Mouse (Mus musculus) kidney, postnatal 0 days (tissue): ENCODE measurements around the gene Krt5. TPM values are rescaled to one million over a fixed set of nuclear protein-coding genes. Genes with fewer than 3 reads are reported as not detected.
"Not testable (repeated sequence)": the region's sequence is repeated elsewhere in the genome, so short reads cannot be mapped to it uniquely, and the experiment has no call there.

Experiments used
- ATAC-seq: fragments of 200-750 bp; cut with Nextera tagmentation; replicated peaks from 2 replicates; pipeline ENCODE4 v1.8.0; 2017; ENCODE audit warnings: low read depth, moderate number of reproducible peaks, moderate TSS enrichment, moderate library complexity; ENCODE audit not compliant: low FRiP score
- DNase-seq: peaks from one replicate; pipeline ENCODE4 v3.0.0-alpha.2; 2016; ENCODE audit warnings: low spot score
- H3K27ac ChIP-seq: fragments of 300-500 bp; sonication (generic); 2 replicates; pipeline ENCODE4 v1.5.1; 2014; ENCODE audit warnings: mild to moderate bottlenecking
- H3K27me3 ChIP-seq: fragments of 300-500 bp; sonication (generic); 2 replicates; pipeline ENCODE4 v1.6.1; 2014; ENCODE audit warnings: low read length, mixed read lengths; ENCODE audit not compliant: insufficient read depth
- H3K36me3 ChIP-seq: fragments of 300-500 bp; sonication (generic); 2 replicates; pipeline ENCODE4 v1.6.1; 2014; ENCODE audit warnings: low read length, mixed read lengths; ENCODE audit not compliant: insufficient read depth
- H3K4me1 ChIP-seq: fragments of 300-500 bp; sonication (generic); replicated peaks from 2 replicates; pipeline ENCODE4 v1.6.1; 2014; ENCODE audit warnings: antibody characterized with exemption, low read length, mixed read lengths; ENCODE audit not compliant: insufficient read depth
- H3K4me2 ChIP-seq: fragments of 300-500 bp; sonication (generic); 2 replicates; pipeline ENCODE4 v1.6.1; 2014; ENCODE audit warnings: mild to moderate bottlenecking, low read length, moderate library complexity, mixed read lengths
- H3K4me3 ChIP-seq: fragments of 300-500 bp; sonication (generic); replicated peaks from 2 replicates; pipeline ENCODE4 v1.5.1; 2014; ENCODE audit warnings: low read depth, low read length
- H3K9ac ChIP-seq: fragments of 300-500 bp; sonication (generic); 2 replicates; pipeline ENCODE4 v1.6.1; 2014; ENCODE audit warnings: low read depth, low read length
- H3K9me3 ChIP-seq: fragments of 300-500 bp; sonication (generic); replicated peaks from 2 replicates; pipeline ENCODE4 v1.6.1; 2016; ENCODE audit warnings: low read length, inconsistent platforms, mixed read lengths
- CTCF ChIP-seq: IDR thresholded peaks from 2 replicates; pipeline ENCODE4 v1.5.1; 2016; ENCODE audit warnings: antibody characterized with exemption, low read depth, mild to moderate bottlenecking, moderate library complexity
- WGBS: fragments of 180-500 bp; shearing (Covaris S2); extraction: QIAGEN DNeasy Blood & Tissue Kit; methylation state at CpG from one replicate; pipeline ENCODE4 v1.1.7; 2014; 5-methylcytosine and 5-hydroxymethylcytosine counted together
- microRNA-seq: library from miRNA; unstranded; fragments of <30 nt; microRNA quantifications from one replicate; pipeline ENCODE4, GENCODE M21; 2016
- polyA plus RNA-seq: library from polyadenylated mRNA; unstranded; fragments of >200 nt; fragmentation: Nextera tagmentation; extraction: Ambion mirVana; gene quantifications from 2 replicates; pipeline ENCODE4 v1.2.1, GENCODE M21; 2015

The Krt5 gene
- polyA plus RNA-seq, 1 experiment from 2014 or later = 3.0 TPM

DNA sequence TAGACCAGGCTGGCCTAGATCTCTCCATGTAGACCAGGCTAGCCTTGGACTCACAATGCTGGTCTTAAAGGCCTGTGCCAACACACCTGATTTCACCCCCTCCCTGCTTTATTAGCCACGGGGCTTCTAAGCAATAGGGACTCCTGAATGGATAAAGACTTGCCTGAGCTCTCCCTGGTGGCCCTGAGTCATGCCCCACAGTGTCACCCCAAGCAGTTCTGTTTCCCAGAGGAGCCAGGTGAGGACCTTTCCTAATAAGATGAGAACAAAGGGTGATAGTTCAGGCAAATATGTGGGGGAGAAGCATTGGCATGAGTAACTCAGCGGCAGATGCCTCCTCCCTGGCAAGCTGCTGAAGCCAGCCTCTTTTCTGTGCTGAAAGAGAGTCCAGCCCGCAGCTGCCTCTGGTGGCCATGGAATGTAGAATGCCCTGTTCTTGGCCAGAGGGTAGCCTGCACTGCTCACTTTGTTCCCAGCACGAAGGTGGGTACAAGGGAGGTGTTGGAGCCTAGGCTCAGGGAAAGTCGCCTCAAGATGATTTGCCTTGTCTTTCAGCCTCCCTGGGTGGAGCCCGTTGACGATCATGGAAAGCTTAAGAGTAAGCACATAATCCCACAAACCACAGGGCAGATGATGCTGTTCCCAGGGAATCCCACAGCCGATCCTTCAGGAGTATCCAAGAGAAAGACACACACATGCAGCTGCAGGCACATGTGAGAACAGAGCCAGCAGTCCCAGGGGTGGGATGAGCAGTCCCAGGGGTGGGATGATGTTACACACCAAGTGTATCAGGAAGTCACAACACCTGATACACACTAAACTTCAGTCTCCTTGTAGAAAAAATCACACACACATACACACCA, 15.1 kb downstream of the Krt5 start:
- no peaks in the 10 kb centered on the region for H3K36me3 ChIP-seq
- no peaks in the 10 kb centered on the region for H3K27me3 ChIP-seq
- no peaks in the 10 kb centered on the region for H3K4me1 ChIP-seq
- 0 out of 2 replicates have a peak, but pooled peaks have one; percentile 12 for TF ChIP-seq CTCF
- no peaks in the 10 kb centered on the region for H3K9me3 ChIP-seq
- WGBS = 70% methylated on average over 8 of the region's 8 CpGs
- DNase-seq (no peak), ATAC-seq (no peak)
- no peak overlapping the region for H3K4me2 ChIP-seq
- H3K4me3 ChIP-seq = no peak overlapping the region
- H3K9ac ChIP-seq = no peak overlapping the region
- no peak overlapping the region for H3K27ac ChIP-seq

DNA sequence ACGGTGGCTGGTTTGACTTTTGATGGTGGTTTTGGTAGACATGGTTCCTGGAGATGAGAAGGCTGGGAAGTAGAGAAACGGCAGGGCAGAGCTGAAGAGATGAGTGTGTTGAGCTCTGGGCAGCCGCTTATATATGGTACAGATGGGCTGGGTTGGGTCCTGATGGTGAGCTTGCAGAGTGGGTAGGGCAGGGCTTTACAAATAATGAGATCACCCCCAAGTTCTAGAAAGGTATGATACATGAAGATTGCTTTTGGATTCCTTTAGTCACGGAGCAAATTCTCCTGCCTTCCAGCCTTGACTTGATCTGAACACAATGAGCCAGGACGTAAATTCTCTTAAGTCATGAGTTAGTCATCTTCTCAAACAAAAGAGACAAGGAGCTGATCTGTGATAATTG, 18.5 kb downstream of the Krt5 start, which contains the start of gene Krt6a:
Gene Krt6a, minus strand, starts transcription at position 101 of the 400 bp plus-strand sequence.
- WGBS = 84% methylated on average over 5 of the region's 5 CpGs
- H3K4me3 ChIP-seq = no peak within 1 kb of the TSS
- no peaks in the 10 kb centered on the region for H3K9me3 ChIP-seq
- no peak within 1 kb of the TSS for H3K4me2 ChIP-seq
- no peak within 1 kb of the TSS for H3K27ac ChIP-seq
- no peak within 1 kb of the TSS for H3K9ac ChIP-seq
- H3K4me1 ChIP-seq = no peaks in the 10 kb centered on the region
- H3K27me3 ChIP-seq = no peaks in the 10 kb centered on the region
- TF ChIP-seq CTCF = no peak
- ATAC-seq (no peak), DNase-seq (no peak)
- H3K36me3 ChIP-seq = no peaks in the 10 kb centered on the region

DNA sequence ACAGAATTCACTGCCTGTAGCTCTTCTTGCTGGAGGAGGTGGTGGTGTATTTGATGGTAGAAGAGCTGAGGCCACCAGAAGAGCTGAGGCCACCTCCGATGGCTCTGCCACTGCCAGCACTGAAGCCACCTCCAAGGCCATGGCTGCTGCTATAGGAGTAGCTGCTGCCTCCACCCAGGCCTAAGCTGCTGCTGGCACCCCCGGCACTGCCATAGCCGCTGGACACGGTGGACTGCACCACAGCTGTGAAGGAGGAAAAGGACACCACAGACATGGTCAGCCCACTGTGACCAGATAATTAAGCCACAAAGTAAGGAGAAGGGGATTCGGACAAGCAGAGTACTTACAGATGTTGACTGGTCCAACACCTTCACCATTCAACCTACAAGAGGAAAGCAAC, 22.2 kb downstream of the Krt5 start:
- H3K4me3 ChIP-seq, H3K9me3 ChIP-seq, H3K4me2 ChIP-seq, H3K27ac ChIP-seq, H3K36me3 ChIP-seq, H3K4me1 ChIP-seq, H3K9ac ChIP-seq, H3K27me3 ChIP-seq: not testable (repeated sequence)
- WGBS = 57% methylated on average over 5 of the region's 5 CpGs
- peak; percentile 43; the same call in 1 of the 2 replicates for ATAC-seq
- DNase-seq = peak; percentile 49

DNA sequence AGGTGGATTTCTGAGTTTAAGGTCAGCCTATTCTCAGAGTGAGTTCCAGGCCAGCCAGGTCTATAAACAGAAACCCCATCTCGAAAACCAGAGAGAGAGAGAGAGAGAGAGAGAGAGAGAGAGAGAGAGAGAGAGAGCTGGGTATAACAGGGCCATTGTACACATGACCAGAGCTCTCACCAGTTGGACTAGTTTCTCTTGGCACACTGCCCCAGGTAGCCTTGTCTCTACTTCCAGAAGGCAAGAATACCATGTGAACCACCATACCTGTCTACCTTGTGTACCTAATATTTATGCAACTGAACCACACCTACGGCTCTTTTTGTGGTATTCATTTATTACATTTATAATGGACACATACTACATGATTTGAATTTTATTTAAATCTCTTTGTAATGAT, 24.5 kb downstream of the Krt5 start:
- no peaks in the 10 kb centered on the region for H3K36me3 ChIP-seq
- no peak overlapping the region for H3K27ac ChIP-seq
- no peaks in the 10 kb centered on the region for H3K9me3 ChIP-seq
- no peaks in the 10 kb centered on the region for H3K4me1 ChIP-seq
- 76% methylated on average over 2 of the region's 2 CpGs for WGBS
- no peak overlapping the region for H3K9ac ChIP-seq
- no peak for TF ChIP-seq CTCF
- H3K4me2 ChIP-seq = no peak overlapping the region
- DNase-seq (no peak), ATAC-seq (no peak)
- H3K4me3 ChIP-seq = no peak overlapping the region
- no peaks in the 10 kb centered on the region for H3K27me3 ChIP-seq

DNA sequence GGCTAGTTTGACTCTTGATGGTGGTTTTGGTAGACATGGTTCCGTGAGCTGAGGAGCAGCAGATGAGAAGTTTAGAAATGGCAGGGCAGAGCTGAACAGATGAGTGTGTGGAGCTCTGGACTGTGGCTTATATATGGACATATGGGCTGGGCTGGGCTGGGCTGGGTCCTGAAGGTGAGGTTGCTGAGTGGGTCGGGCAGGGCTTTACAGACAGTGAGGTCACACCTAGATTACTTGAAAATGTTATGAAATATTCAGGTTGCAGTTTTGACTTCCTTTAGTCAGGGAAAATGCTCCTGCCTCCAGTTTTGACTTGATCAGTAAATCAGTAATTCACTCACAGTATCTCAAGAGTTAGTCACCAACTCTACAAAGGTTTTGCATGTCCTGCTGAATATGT, 32.5 kb downstream of the Krt5 start, which contains the start of gene Krt6b:
Gene Krt6b, minus strand, starts transcription at position 101 of the 400 bp plus-strand sequence.
- H3K4me1 ChIP-seq = no peaks in the 10 kb centered on the region
- 89% methylated on average over 2 of the region's 2 CpGs for WGBS
- H3K27ac ChIP-seq = no peak within 1 kb of the TSS

DNA sequence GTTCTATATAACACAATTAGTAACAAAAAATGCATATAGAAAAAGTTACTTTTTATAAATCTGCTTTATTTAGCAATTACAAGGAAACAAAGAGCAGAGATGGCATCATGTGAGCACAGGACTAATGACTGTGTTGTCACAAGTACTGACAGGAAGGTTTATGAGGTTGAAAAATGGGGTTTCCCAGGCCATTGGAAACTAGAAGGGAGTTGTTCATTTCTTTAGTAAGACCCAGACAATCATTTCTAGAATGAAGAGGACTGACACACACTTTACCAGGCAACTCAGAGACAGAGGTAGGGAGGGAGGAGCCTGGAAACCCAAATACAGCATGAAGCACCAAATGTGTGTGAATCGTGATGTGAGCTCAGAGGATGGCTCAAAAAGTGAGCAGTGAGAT, 36.7 kb downstream of the Krt5 start:
- no peak for TF ChIP-seq CTCF

More for the DNA sequence above, 32.5 kb downstream of the Krt5 start, which contains the start of gene Krt6b:
- Histone ChIP-seq H3K9me3 (no peaks in the 10 kb centered on the region), H3K4me2 (no peak within 1 kb of the TSS), H3K36me3 (no peaks in the 10 kb centered on the region), H3K4me3 (no peak within 1 kb of the TSS), H3K27me3 (no peaks in the 10 kb centered on the region), H3K9ac (no peak within 1 kb of the TSS)
- DNase-seq (no peak), ATAC-seq (no peak)
- TF ChIP-seq CTCF = no peak

More for the DNA sequence above, 36.7 kb downstream of the Krt5 start:
- Histone ChIP-seq H3K27ac (no peak overlapping the region), H3K4me2 (no peak overlapping the region), H3K4me3 (no peak overlapping the region), H3K36me3 (no peaks in the 10 kb centered on the region), H3K9ac (no peak overlapping the region), H3K27me3 (no peaks in the 10 kb centered on the region), H3K4me1 (no peaks in the 10 kb centered on the region), H3K9me3 (no peaks in the 10 kb centered on the region)
- DNase-seq (no peak), ATAC-seq (no peak)
- WGBS = 83% methylated on average over 1 of the region's 1 CpGs

Small RNAs within 50 kb of the gene (microRNA-seq; reads per million reads assigned to microRNA genes)
- gene Gm44323 = not detected
- gene Gm44342 = not detected
- gene Gm44383 = not detected

Other genes with a start within 250 kb of the Krt5 start
- not detected in 2 replicates for gene Krt81, start 249.1 kb downstream of the Krt5 start, polyA plus RNA-seq
- not detected in 2 replicates for gene Krt86, start 239.4 kb downstream of the Krt5 start, polyA plus RNA-seq
- gene Krt83, start 221.4 kb downstream of the Krt5 start, polyA plus RNA-seq = not detected in 2 replicates
- gene Gm49425, start 195.6 kb downstream of the Krt5 start, polyA plus RNA-seq = not detected in 2 replicates
- gene Krt84, start 180.1 kb downstream of the Krt5 start, polyA plus RNA-seq = not detected in 2 replicates
- not detected in 2 replicates for gene Krt82, start 162.2 kb downstream of the Krt5 start, polyA plus RNA-seq
- gene Krt90, start 149.9 kb downstream of the Krt5 start, polyA plus RNA-seq = 0.09 TPM in 1 of 2 replicates, not detected in the other
- gene Krt75, start 139.0 kb downstream of the Krt5 start, polyA plus RNA-seq = 0.14 and 0.20 TPM in 2 replicates
- gene Gm5414, start 84.7 kb downstream of the Krt5 start, polyA plus RNA-seq = not detected in 2 replicates
- gene Gm5478, start 65.5 kb downstream of the Krt5 start, polyA plus RNA-seq = not detected in 2 replicates
- gene Krt6b, start 32.6 kb downstream of the Krt5 start, polyA plus RNA-seq = not detected in 2 replicates
- gene Krt6a, start 18.6 kb downstream of the Krt5 start, polyA plus RNA-seq = not detected in 2 replicates
- not detected in 2 replicates for gene Krt71, start 30.2 kb upstream of the Krt5 start, polyA plus RNA-seq
- gene Krt72, start 73.6 kb upstream of the Krt5 start, polyA plus RNA-seq = not detected in 2 replicates
- not detected in 2 replicates for gene Krt73, start 89.4 kb upstream of the Krt5 start, polyA plus RNA-seq
- not detected in 2 replicates for gene Krt2, start 105.3 kb upstream of the Krt5 start, polyA plus RNA-seq
- gene Krt1, start 137.9 kb upstream of the Krt5 start, polyA plus RNA-seq = 0.59 and 1.1 TPM in 2 replicates
- gene Krt77, start 156.8 kb upstream of the Krt5 start, polyA plus RNA-seq = not detected in 2 replicates
- not detected in 2 replicates for gene Krt76, start 180.0 kb upstream of the Krt5 start, polyA plus RNA-seq
- 0.46 and 0.93 TPM in 2 replicates for gene Krt4, start 211.8 kb upstream of the Krt5 start, polyA plus RNA-seq
- gene Krt79, start 227.4 kb upstream of the Krt5 start, polyA plus RNA-seq = 0.08 and 0.29 TPM in 2 replicates
- 0.07 TPM in 1 of 2 replicates, not detected in the other for gene Krt78, start 241.4 kb upstream of the Krt5 start, polyA plus RNA-seq